Mouse (Mus musculus) monocyte, adult 2 months (primary cell): ENCODE results near the gene Sbno1.

Experiments used
- DNase-seq, 2 experiments: peaks; one replicate each; pipeline ENCODE4 v3.0.0; 2022; ENCODE audit warnings: low spot score in 2 of 2, low read depth in 1 of 2

The Sbno1 gene

GRCm38 (mm10) chr5:124338791-124339190 lies 87.0 kb downstream of the Sbno1 start:
- no peak for DNase-seq

DNA sequence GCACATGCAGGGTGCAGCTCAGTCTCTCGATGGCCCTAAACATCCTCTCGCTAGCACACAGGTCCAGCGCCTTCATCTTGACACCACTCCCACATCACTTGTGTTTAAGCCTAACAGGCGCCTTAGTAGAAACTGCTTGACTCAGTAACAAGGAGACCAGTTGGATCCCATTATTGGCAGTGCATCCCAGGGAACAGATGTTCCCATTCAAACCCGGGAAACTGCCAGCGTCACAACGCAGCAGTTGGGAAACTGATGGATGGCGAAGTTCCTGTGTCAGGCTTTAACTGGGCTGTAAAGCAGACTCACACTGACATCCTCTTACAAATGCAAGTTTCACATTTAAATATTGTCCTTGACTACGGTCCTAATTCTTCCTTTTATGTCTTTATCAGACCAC lies 87.9 kb downstream of the Sbno1 start:
- no peak for DNase-seq

- DNase-seq: no peak
Observed at GRCm38 (mm10) chr5:124337103-124337502, 88.7 kb downstream of the Sbno1 start.

GRCm38 (mm10) chr5:124334392-124334791 lies 91.4 kb downstream of the Sbno1 start:
- no peak for DNase-seq

GRCm38 (mm10) chr5:124330086-124330485 lies 95.7 kb downstream of the Sbno1 start:
- DNase-seq: no peak

DNA sequence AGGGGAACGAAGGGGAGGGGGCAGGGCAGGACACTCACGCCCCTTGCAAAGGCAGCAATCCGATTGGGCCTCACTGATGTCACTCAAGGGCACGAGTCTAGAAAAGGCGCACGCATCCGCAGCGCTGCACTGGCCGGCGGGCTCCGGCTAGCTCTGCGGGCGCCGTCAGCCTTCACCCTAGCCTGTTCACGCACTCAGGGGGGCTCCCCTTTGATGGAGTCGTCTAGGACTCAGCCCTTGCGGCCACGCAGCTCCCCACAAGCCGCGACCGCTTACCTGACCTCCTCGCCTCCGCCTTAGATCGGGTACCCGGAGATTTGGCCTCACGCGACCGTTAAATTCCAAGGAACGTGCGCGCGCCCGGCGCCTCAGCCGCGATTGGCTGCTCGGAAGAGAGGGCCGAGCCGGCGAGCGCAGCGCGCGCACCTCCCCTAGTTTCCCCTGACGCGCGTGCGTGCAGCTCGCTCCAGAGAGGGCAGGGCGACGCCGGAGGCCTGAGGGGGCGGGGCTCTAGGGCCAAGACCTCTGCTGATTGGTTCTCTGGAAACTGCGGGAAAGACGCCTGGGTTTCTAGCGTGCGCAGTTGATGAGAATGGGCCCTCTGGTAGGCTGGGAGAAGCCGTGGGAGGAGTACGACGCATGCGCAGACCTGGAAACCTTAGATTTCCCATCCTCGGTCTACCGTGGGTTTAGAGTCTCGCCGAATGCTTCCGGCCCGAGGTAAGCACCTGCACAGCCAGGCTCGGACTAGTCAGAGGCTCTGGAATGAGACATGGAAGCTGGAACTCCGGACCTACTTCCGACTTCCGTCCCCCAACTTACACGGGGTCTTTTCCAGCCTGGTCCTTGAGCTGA lies 98.1 kb downstream of the Sbno1 start, which contains the start of the genes Mphosph9 and 2810006K23Rik:
TSS of gene Mphosph9 (minus strand) at position 463 of the 855 bp plus-strand sequence.
TSS of gene 2810006K23Rik (plus strand) at position 580 of the 855 bp plus-strand sequence.
- DNase-seq: peak; percentile 98

DNA sequence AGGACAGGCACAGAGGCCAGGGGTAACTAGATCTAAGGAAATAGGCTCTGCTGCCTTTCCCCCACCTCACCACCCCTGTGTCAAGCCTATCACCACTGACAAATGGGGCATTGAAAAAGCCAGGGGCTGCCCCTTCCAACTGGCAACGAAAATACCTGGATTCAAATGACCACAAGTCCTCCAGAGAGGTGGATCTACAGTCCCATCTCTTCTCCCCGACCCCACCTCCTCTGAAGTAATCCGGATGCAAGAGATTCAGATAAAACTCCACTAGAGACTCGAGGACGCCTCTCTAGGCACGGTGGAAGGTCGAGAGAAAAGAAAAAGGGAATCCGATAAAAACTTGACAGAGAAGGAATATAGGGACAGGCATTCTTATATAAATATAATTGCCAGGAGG lies 99.0 kb downstream of the Sbno1 start:
- DNase-seq: no peak
